Mouse (Mus musculus): ENCODE measurements around the gene Nr6a1. TPM values are rescaled to one million over a fixed set of nuclear protein-coding genes. Genes with fewer than 3 reads are reported as not detected.

The Nr6a1 gene
- polyA plus RNA-seq, 1 experiment from 2014 or later, result 0.39 TPM

DNA sequence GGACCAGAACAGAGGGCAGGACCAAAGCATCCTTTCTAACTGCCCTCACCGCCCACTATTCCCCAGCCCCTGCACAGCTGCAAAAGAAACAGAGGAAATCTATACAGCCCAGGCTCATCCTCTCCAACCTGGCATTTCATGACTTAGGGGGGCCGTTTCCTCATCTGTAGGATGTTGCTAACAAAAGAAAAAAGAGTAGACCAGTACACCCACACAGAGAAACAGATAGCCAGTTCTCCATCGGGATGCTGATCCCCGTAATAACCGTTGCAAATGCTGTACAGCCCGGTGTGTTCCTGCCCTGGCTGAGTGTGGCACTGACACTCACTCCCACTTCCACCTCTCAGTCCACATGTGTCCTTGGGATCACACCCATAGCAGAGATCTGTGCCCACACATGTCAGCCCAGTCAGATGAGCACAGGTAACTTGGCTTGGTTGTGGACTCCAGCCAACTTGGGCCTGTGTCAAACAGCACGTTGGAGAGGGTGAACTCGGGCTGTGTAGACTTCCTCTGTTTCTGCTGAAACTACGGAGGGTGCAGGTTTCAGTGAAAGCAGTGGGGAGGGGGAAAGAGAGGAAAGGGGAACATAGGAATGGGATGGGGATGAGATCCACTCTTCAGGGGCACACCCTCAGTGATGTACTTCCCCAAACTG lies 9.4 kb upstream of the Nr6a1 start:
- no peak for ATAC-seq (replicated peaks; ENCODE audit: insufficient number of reproducible peaks, insufficient read depth, low FRiP score, low read depth)
- H3K9ac ChIP-seq, result no peak overlapping the region
- H3K9me3 ChIP-seq (replicated peaks), result no peaks in the 10 kb centered on the region
- 64% methylated on average over 9 of the region's 9 CpGs for WGBS
- H3K4me2 ChIP-seq, result no peak overlapping the region
- no peaks in the 10 kb centered on the region for H3K36me3 ChIP-seq
- H3K4me1 ChIP-seq (replicated peaks), result peaks cover 25% of the 10 kb centered on the region
- H3K27ac ChIP-seq, result no peak overlapping the region
- no peak overlapping the region for H3K4me3 ChIP-seq
- H3K27me3 ChIP-seq, result no peaks in the 10 kb centered on the region

GRCm38 (mm10) chr2:38934936-38935335 lies 7.4 kb upstream of the Nr6a1 start:
- ATAC-seq (replicated peaks; ENCODE audit: insufficient number of reproducible peaks, insufficient read depth, low FRiP score, low read depth), result no peak
- Histone ChIP-seq H3K9me3 (replicated peaks) (no peaks in the 10 kb centered on the region), H3K27me3 (peaks cover 5% of the 10 kb centered on the region; the same call in 1 of the 2 replicates), H3K4me1 (replicated peaks) (peaks cover 31% of the 10 kb centered on the region), H3K27ac (peak overlapping the region; percentile 25; the same call in 1 of the 2 replicates), H3K36me3 (no peaks in the 10 kb centered on the region), H3K4me3 (no peak overlapping the region), H3K9ac (no peak overlapping the region), H3K4me2 (peak overlapping the region; percentile 9; the same call in 1 of the 2 replicates)
- WGBS, result 51% methylated on average over 5 of the region's 5 CpGs

- H3K4me3 ChIP-seq, result no peak overlapping the region
- 20% methylated on average over 2 of the region's 2 CpGs for WGBS
- peaks cover 31% of the 10 kb centered on the region for H3K4me1 ChIP-seq (replicated peaks)
- H3K9me3 ChIP-seq (replicated peaks), result no peaks in the 10 kb centered on the region
- ATAC-seq (replicated peaks; ENCODE audit: insufficient number of reproducible peaks, insufficient read depth, low FRiP score, low read depth), result no peak
- no peaks in the 10 kb centered on the region for H3K36me3 ChIP-seq
- H3K9ac ChIP-seq, result no peak overlapping the region
- peak overlapping the region; percentile 48 for H3K27ac ChIP-seq
- H3K27me3 ChIP-seq, result peaks cover 5% of the 10 kb centered on the region; the same call in 1 of the 2 replicates
- H3K4me2 ChIP-seq, result peak overlapping the region; percentile 13; the same call in 1 of the 2 replicates
Observed at GRCm38 (mm10) chr2:38933931-38934330, 6.4 kb upstream of the Nr6a1 start.

DNA sequence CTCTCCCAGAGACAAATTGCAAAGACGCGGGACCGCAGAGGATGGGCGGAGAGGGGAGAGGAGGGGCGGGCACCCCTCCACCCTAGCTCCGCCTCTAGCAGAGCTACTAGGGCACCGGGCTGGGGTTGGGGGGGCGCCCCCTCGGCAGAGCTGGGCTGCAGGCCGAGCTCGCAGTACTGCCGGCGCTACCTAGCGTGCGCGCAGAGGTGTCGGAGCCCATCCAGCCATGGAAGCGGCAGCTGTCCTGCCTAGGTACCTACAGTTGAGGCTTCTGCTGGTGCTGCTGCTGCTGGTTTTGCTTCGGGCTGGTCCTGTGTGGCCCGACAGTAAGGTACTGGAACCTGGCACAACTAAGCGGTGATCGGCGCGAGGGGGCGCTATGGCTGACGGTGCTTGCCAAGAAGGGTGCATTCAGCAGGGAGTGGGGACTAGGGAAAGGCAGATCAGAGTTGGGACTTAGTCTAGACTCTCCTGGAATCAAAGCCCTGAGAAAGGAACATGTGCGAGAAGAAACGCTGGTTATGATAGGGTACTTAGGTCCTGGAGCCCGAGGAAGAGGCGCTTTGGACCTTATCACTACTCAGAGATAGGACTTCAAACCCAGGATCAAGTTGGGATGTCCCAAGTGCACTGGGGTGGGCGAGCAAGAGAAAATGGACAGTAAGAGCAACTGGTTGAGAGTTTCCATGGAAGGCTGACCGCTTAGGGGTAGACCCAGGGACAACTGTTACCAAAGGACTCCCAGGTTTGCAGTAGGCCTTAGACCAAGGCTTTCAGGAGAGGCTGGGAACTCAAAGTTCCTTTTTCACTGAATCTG lies 4.6 kb upstream of the Nr6a1 start, which contains the start of gene Olfml2a:
Gene Olfml2a, plus strand, starts transcription at position 128 of the 817 bp plus-strand sequence.
- H3K9me3 ChIP-seq (replicated peaks), result no peaks in the 10 kb centered on the region
- H3K4me2 ChIP-seq, result peak within 1 kb of the TSS; percentile 92
- peaks cover 31% of the 10 kb centered on the region for H3K4me1 ChIP-seq (replicated peaks)
- peak; percentile 71 for ATAC-seq (replicated peaks; ENCODE audit: insufficient number of reproducible peaks, insufficient read depth, low FRiP score, low read depth)
- peaks cover 5% of the 10 kb centered on the region; the same call in 1 of the 2 replicates for H3K27me3 ChIP-seq
- peak within 1 kb of the TSS; percentile 53 for H3K4me3 ChIP-seq
- WGBS, result 8% methylated on average over 32 of the region's 32 CpGs
- peak within 1 kb of the TSS; percentile 36; the same call in 1 of the 2 replicates for H3K27ac ChIP-seq
- H3K36me3 ChIP-seq, result no peaks in the 10 kb centered on the region
- H3K9ac ChIP-seq, result peak within 1 kb of the TSS; percentile 54

DNA sequence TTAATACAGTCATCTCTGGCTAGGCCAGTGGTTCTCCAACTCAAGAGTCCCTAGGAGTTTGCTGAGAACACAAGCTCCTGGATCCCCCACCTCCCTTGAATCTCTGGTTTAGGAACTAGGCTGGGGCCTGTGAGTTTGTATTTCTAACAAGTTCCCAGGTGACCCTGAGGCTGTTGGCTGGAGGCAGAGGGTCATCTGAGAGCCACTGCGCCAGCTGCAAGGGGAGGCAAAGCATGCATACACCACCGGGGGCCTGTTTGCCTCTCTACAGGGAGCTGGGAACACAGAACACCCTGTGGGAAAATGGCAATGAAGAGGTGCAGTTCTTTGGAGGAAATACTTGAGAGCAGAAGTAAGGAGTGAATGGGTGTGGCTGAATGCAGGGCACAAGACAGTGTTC lies 2.8 kb upstream of the Nr6a1 start:
- 76% methylated on average over 2 of the region's 2 CpGs for WGBS
- Histone ChIP-seq H3K9ac (no peak overlapping the region), H3K4me2 (no peak overlapping the region), H3K9me3 (replicated peaks) (no peaks in the 10 kb centered on the region), H3K4me1 (replicated peaks) (peaks cover 29% of the 10 kb centered on the region), H3K4me3 (no peak overlapping the region), H3K27me3 (peaks cover 5% of the 10 kb centered on the region; the same call in 1 of the 2 replicates), H3K36me3 (no peaks in the 10 kb centered on the region), H3K27ac (no peak overlapping the region)
- no peak for ATAC-seq (replicated peaks; ENCODE audit: insufficient number of reproducible peaks, insufficient read depth, low FRiP score, low read depth)

DNA sequence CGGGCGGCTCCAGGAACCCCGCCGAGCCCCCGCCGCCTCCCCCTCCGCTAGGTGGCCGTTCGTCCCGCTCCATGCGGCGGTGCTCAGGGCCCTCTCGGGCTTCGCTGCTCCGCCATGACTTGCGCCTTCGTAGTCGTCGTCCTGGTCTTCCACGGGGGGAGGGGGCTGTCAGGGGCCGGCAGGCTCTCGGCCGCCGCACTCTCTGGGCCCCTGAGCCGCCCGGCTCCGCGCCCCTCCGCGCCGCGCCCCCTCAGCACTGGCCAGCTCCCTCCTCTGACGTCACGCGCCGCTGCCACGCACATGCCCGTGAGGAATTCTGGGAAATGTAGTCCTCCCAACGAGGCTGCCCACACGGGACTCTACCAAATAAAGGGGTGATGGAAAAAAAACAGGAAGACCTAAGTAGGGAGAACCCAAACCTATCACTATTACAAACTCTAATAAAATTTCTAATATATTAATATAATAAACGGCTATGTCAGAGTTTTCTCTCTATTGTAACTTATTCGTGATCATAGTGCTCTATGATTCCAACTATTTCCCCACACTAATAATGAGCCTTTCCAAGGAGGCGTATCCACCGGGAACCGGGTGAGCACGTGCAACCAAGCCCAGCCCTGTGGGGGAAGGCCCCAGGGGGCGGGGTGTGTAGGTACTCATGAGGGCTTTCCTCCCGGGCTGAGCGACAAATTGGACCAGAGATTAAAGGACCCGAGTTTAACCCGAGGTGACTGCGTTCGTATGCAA lies 1.2 kb downstream of the Nr6a1 start:
- ATAC-seq (replicated peaks; ENCODE audit: insufficient number of reproducible peaks, insufficient read depth, low FRiP score, low read depth), result peak; percentile 95
- peak overlapping the region; percentile 62 for H3K9ac ChIP-seq
- H3K4me3 ChIP-seq, result peak overlapping the region; percentile 91
- under 1% methylated on average over 46 of the region's 53 CpGs for WGBS
- peak overlapping the region; percentile 41 for H3K27ac ChIP-seq
- H3K27me3 ChIP-seq, result peaks cover 13% of the 10 kb centered on the region
- peaks cover 10% of the 10 kb centered on the region for H3K4me1 ChIP-seq (replicated peaks)
- no peaks in the 10 kb centered on the region for H3K9me3 ChIP-seq (replicated peaks)
- H3K4me2 ChIP-seq, result peak overlapping the region; percentile 92
- H3K36me3 ChIP-seq, result no peaks in the 10 kb centered on the region

GRCm38 (mm10) chr2:38925171-38926080 lies 2.1 kb downstream of the Nr6a1 start:
- ATAC-seq (replicated peaks; ENCODE audit: insufficient number of reproducible peaks, insufficient read depth, low FRiP score, low read depth), result peak; percentile 32; the same call in 1 of the 2 replicates
- Histone ChIP-seq H3K27me3 (peaks cover 10% of the 10 kb centered on the region), H3K9ac (peak overlapping the region; percentile 62), H3K4me2 (peak overlapping the region; percentile 92), H3K9me3 (replicated peaks) (no peaks in the 10 kb centered on the region), H3K36me3 (no peaks in the 10 kb centered on the region), H3K4me3 (peak overlapping the region; percentile 91), H3K27ac (peak overlapping the region; percentile 2; the same call in 1 of the 2 replicates), H3K4me1 (replicated peaks) (peaks cover 10% of the 10 kb centered on the region)
- under 1% methylated on average over 51 of the region's 51 CpGs for WGBS

- no peaks in the 10 kb centered on the region for H3K36me3 ChIP-seq
- H3K4me3 ChIP-seq, result peak overlapping the region; percentile 91
- H3K4me1 ChIP-seq (replicated peaks), result peaks cover 10% of the 10 kb centered on the region
- WGBS, result 34% methylated on average over 10 of the region's 10 CpGs
- no peak for ATAC-seq (replicated peaks; ENCODE audit: insufficient number of reproducible peaks, insufficient read depth, low FRiP score, low read depth)
- no peak overlapping the region for H3K9ac ChIP-seq
- peak overlapping the region; percentile 92 for H3K4me2 ChIP-seq
- H3K27ac ChIP-seq, result no peak overlapping the region
- H3K27me3 ChIP-seq, result peaks cover 8% of the 10 kb centered on the region
- no peaks in the 10 kb centered on the region for H3K9me3 ChIP-seq (replicated peaks)
Observed at GRCm38 (mm10) chr2:38924571-38924970, 2.9 kb downstream of the Nr6a1 start.

GRCm38 (mm10) chr2:38923911-38924310 lies 3.6 kb downstream of the Nr6a1 start:
- Histone ChIP-seq H3K9me3 (replicated peaks) (no peaks in the 10 kb centered on the region), H3K4me2 (no peak overlapping the region), H3K27me3 (peaks cover 8% of the 10 kb centered on the region), H3K4me1 (replicated peaks) (peaks cover 10% of the 10 kb centered on the region), H3K36me3 (no peaks in the 10 kb centered on the region), H3K9ac (no peak overlapping the region), H3K27ac (no peak overlapping the region), H3K4me3 (no peak overlapping the region)
- 74% methylated on average over 2 of the region's 2 CpGs for WGBS
- no peak for ATAC-seq (replicated peaks; ENCODE audit: insufficient number of reproducible peaks, insufficient read depth, low FRiP score, low read depth)

GRCm38 (mm10) chr2:38923471-38923870 lies 4.0 kb downstream of the Nr6a1 start:
- WGBS, result 67% methylated on average over 3 of the region's 3 CpGs
- Histone ChIP-seq H3K4me2 (no peak overlapping the region), H3K9ac (no peak overlapping the region), H3K9me3 (replicated peaks) (no peaks in the 10 kb centered on the region), H3K27ac (no peak overlapping the region), H3K4me3 (no peak overlapping the region), H3K27me3 (peaks cover 8% of the 10 kb centered on the region), H3K4me1 (replicated peaks) (peaks cover 10% of the 10 kb centered on the region), H3K36me3 (no peaks in the 10 kb centered on the region)
- ATAC-seq (replicated peaks; ENCODE audit: insufficient number of reproducible peaks, insufficient read depth, low FRiP score, low read depth), result no peak
